ENCODE assay signal across 7 mouse cellular contexts in the genomic region with DNA sequence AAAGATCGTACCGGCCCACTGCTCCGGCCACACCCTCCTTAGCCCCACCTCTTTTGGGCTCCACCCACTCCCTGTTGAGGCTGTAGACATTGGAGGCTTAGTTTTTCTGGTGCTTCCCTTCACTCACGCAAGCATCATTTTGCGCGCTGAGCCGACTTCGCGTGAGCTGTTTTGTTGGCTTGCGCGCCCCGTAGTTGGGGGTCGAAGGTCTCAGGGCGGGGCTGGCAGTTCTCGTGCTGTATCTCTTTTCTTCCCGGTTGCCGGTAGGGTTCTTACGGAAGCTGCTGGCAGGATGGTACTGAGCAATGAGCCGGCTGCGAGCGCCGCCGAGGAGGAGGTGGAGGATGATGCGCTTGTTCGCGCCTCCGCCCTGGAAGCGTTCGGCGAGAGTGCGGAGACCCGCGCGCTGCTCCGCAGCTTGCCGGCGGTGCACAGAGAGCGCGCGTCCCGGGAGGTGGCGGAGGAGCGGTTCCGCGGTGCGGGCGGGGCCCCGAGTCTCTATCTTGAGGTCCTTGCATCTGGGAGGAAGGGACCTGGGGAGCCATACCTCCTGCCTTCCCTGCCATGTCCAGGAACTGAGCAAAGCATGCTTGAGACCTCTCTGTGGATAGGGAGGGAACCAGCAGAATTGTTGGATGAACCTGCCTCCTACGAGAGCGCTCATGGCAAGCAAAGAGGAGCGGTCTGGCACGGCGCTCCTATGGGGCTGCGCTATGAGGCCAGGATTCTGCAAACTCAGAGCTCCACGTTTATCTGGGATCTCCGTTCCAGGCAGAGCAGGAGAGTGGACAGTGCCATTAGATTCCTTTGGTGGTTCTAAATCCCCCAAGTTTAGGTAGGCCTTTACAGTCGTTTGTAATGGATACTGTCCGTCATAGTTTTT. TPM values are rescaled to one million over a fixed set of nuclear protein-coding genes. Genes with fewer than 3 reads are reported as not detected.
A peak's percentile ranks its signal among the peaks of the same experiment; 100 is the strongest.
DNase-seq lines count a peak whose midpoint lies in the region; ATAC-seq lines count a peak whose summit lies in the region.

Tbcd (plus strand) TSS at position 197 of the 883 bp plus-strand sequence.

- no peaks in the 10 kb centered on the region for H3K9me3 ChIP-seq in embryonic facial prominence, embryonic 11.5 days (replicated peaks; ENCODE audit: control insufficient read depth, low read length)
- no peaks in the 10 kb centered on the region for H3K9me3 ChIP-seq in limb, embryonic 10.5 days (replicated peaks)
- no peaks in the 10 kb centered on the region for H3K9me3 ChIP-seq in midbrain, embryonic 13.5 days

- peak; percentile 96 for ATAC-seq in embryonic facial prominence, embryonic 11.5 days (replicated peaks; ENCODE audit: insufficient number of reproducible peaks, low FRiP score, low TSS enrichment, low read depth)
- ATAC-seq in granulocyte monocyte progenitor cell, adult 5-6 weeks (replicated peaks; ENCODE audit: poor library complexity, severe bottlenecking), result peak; percentile 98
- ATAC-seq in midbrain, embryonic 13.5 days, result peak; percentile 93

- peak within 1 kb of the TSS; percentile 96 for H3K4me3 ChIP-seq in embryonic facial prominence, embryonic 11.5 days (ENCODE audit: low read depth, low read length)
- peak within 1 kb of the TSS; percentile 89 for H3K4me3 ChIP-seq in limb, embryonic 10.5 days
- H3K4me3 ChIP-seq in midbrain, embryonic 13.5 days (replicated peaks), result peak within 1 kb of the TSS; percentile 73

- no peaks in the 10 kb centered on the region for H3K36me3 ChIP-seq in embryonic facial prominence, embryonic 11.5 days (replicated peaks; ENCODE audit: control insufficient read depth, insufficient read depth, low read depth, low read length)
- H3K36me3 ChIP-seq in limb, embryonic 10.5 days, result peaks cover 13% of the 10 kb centered on the region
- H3K36me3 ChIP-seq in midbrain, embryonic 13.5 days, result peaks cover 12% of the 10 kb centered on the region

- H3K27ac ChIP-seq in embryonic facial prominence, embryonic 11.5 days (replicated peaks; ENCODE audit: low read depth, low read length), result peak within 1 kb of the TSS; percentile 52
- peak within 1 kb of the TSS; percentile 84 for H3K27ac ChIP-seq in limb, embryonic 10.5 days
- peak within 1 kb of the TSS; percentile 82 for H3K27ac ChIP-seq in midbrain, embryonic 13.5 days

- H3K4me2 ChIP-seq in embryonic facial prominence, embryonic 11.5 days (ENCODE audit: low read depth, low read length), result peak within 1 kb of the TSS; percentile 67
- peak within 1 kb of the TSS; percentile 83 for H3K4me2 ChIP-seq in midbrain, embryonic 13.5 days (replicated peaks)

- H3K27me3 ChIP-seq in embryonic facial prominence, embryonic 11.5 days (ENCODE audit: control insufficient read depth, insufficient read depth, low read length), result no peaks in the 10 kb centered on the region
- H3K27me3 ChIP-seq in limb, embryonic 10.5 days (ENCODE audit: low read depth, poor library complexity, severe bottlenecking), result 0 out of 2 replicates have a peak, but pooled peaks cover 6% of the 10 kb centered on the region
- no peaks in the 10 kb centered on the region for H3K27me3 ChIP-seq in midbrain, embryonic 13.5 days

- under 1% methylated on average over 56 of the region's 58 CpGs for WGBS in embryonic facial prominence, embryonic 11.5 days
- under 1% methylated on average over 58 of the region's 58 CpGs for WGBS in limb, embryonic 10.5 days
- WGBS in midbrain, embryonic 13.5 days, result under 1% methylated on average over 58 of the region's 58 CpGs

- peak; percentile 97 for DNase-seq in adrenal gland, postnatal 14 days
- peak; percentile 93 for DNase-seq in embryonic facial prominence, embryonic 11.5 days (ENCODE audit: low spot score)
- peak; percentile 94 for DNase-seq in kidney, adult 11 months
- DNase-seq in limb, embryonic 10.5 days (ENCODE audit: low spot score), result peak; percentile 96
- peak; percentile 86 for DNase-seq in spleen, adult 12 weeks (ENCODE audit: low spot score)

- peak within 1 kb of the TSS; percentile 73 for H3K9ac ChIP-seq in embryonic facial prominence, embryonic 11.5 days (replicated peaks; ENCODE audit: low read length)
- peak within 1 kb of the TSS; percentile 80 for H3K9ac ChIP-seq in midbrain, embryonic 13.5 days (replicated peaks)

- H3K4me1 ChIP-seq in embryonic facial prominence, embryonic 11.5 days (ENCODE audit: control insufficient read depth, insufficient read depth, low read length), result no peaks in the 10 kb centered on the region
- H3K4me1 ChIP-seq in limb, embryonic 10.5 days, result peaks cover 16% of the 10 kb centered on the region
- peaks cover 22% of the 10 kb centered on the region for H3K4me1 ChIP-seq in midbrain, embryonic 13.5 days (replicated peaks)

RNA-seq across cellular contexts. Expression of gene Tbcd, which starts in this region (rescaled TPM):
- 31.6 and 37.9 TPM in 2 replicates for total RNA-seq in adrenal gland, postnatal 14 days (2021)
- polyA plus RNA-seq in embryonic facial prominence, embryonic 11.5 days (2014; fragmentation: Nextera tagmentation; extraction: Ambion mirVana), result 31.1 and 36.6 TPM in 2 replicates
- 42.4 and 51.1 TPM in 2 replicates for total RNA-seq in granulocyte monocyte progenitor cell, adult 5-6 weeks (2014; fragmentation: Nextera tagmentation)
- 48.7 and 49.5 TPM in 2 replicates for total RNA-seq in granulocyte monocyte progenitor cell, adult 5-6 weeks (2017)
- polyA plus RNA-seq in limb, embryonic 10.5 days (2016; fragmentation: Nextera tagmentation; extraction: Ambion mirVana), result 47.8 and 54.9 TPM in 2 replicates
- polyA plus RNA-seq in midbrain, embryonic 13.5 days (2015; fragmentation: Nextera tagmentation; extraction: Ambion mirVana), result 56.2 and 56.3 TPM in 2 replicates

Comparison
In these comparisons a context has a peak if more than half of its experiments do, and no peak if none do; other contexts are left out.
1. Peak in every context shown above with its lines: DNase-seq, ATAC-seq, H3K4me3 ChIP-seq and H3K27ac ChIP-seq.